Mouse (Mus musculus) limb, embryonic 14.5 days (tissue): Measurements from ENCODE around the gene Iqsec1. TPM values are rescaled to one million over a fixed set of nuclear protein-coding genes. Genes with fewer than 3 reads are reported as not detected.

ENCODE experiments used
- ATAC-seq: fragments of 200-750 bp; cut with Nextera tagmentation; 2 replicates; pipeline ENCODE4 v1.8.0; 2017; ENCODE audit warnings: low read depth, moderate number of reproducible peaks, moderate TSS enrichment; ENCODE audit not compliant: low FRiP score
- DNase-seq: peaks from one replicate; pipeline ENCODE4 v3.0.0-alpha.2; 2015; ENCODE audit warnings: low spot score
- H3K27ac ChIP-seq: fragments of 300-500 bp; sonication (generic); replicated peaks from 2 replicates; pipeline ENCODE4 v1.5.1; 2014; ENCODE audit warnings: low read depth, mild to moderate bottlenecking, low read length, moderate library complexity, mixed read lengths
- H3K27me3 ChIP-seq: fragments of 300-500 bp; sonication (generic); 2 replicates; pipeline ENCODE4 v1.6.1; 2014; ENCODE audit warnings: low read length, mixed read lengths; ENCODE audit not compliant: control insufficient read depth, insufficient read depth
- H3K36me3 ChIP-seq: fragments of 300-500 bp; sonication (generic); 2 replicates; pipeline ENCODE4 v1.6.1; 2014; ENCODE audit warnings: mild to moderate bottlenecking, low read length, moderate library complexity, mixed read lengths; ENCODE audit not compliant: control insufficient read depth, insufficient read depth
- H3K4me1 ChIP-seq: fragments of 300-500 bp; sonication (generic); 2 replicates; pipeline ENCODE4 v1.6.1; 2014; ENCODE audit warnings: antibody characterized with exemption, low read length, mixed read lengths; ENCODE audit not compliant: control insufficient read depth, insufficient read depth
- H3K4me2 ChIP-seq: fragments of 300-500 bp; sonication (generic); replicated peaks from 2 replicates; pipeline ENCODE4 v1.6.1; 2014; ENCODE audit warnings: low read depth, mild to moderate bottlenecking, low read length, moderate library complexity; ENCODE audit not compliant: severe bottlenecking
- H3K4me3 ChIP-seq: fragments of 300-500 bp; sonication (generic); replicated peaks from 2 replicates; pipeline ENCODE4 v1.5.1; 2014; ENCODE audit warnings: low read length
- H3K9ac ChIP-seq: fragments of 300-500 bp; sonication (generic); 2 replicates; pipeline ENCODE4 v1.6.1; 2014; ENCODE audit warnings: mild to moderate bottlenecking, low read depth, low read length, moderate library complexity; ENCODE audit not compliant: severe bottlenecking
- H3K9me3 ChIP-seq: fragments of 300-500 bp; sonication (generic); 2 replicates; pipeline ENCODE4 v1.6.1; 2016; ENCODE audit warnings: low read length; ENCODE audit not compliant: control insufficient read depth
- POLR2A ChIP-seq: fragments of 200-500 bp; IDR thresholded peaks from 2 replicates; pipeline ENCODE4 v1.8.0; 2012; ENCODE audit warnings: inconsistent platforms, mild to moderate bottlenecking, moderate library complexity, borderline replicate concordance; ENCODE audit not compliant: insufficient read depth, insufficient read length; ENCODE audit errors: extremely low read depth
- WGBS: fragments of 180-500 bp; shearing (Covaris S2); extraction: QIAGEN DNeasy Blood & Tissue Kit; methylation state at CpG from one replicate; pipeline ENCODE4 v1.1.7; 2014; 5-methylcytosine and 5-hydroxymethylcytosine counted together
- polyA plus RNA-seq, 2 experiments: library from polyadenylated mRNA; depleted of rRNA in 1 of 2; stranded (reverse) in 1 of 2; unstranded in 1 of 2; fragments of >200 nt; fragmentation: Nextera tagmentation in 1 of 2; extraction: Ambion mirVana in 1 of 2; gene quantifications; 2 replicates each; pipeline versions ENCODE4 v1.2.1 to v1.2.3; 2012 to 2014

The Iqsec1 gene
- polyA plus RNA-seq, 2 experiments, result 17.3 to 58.2 TPM

DNA sequence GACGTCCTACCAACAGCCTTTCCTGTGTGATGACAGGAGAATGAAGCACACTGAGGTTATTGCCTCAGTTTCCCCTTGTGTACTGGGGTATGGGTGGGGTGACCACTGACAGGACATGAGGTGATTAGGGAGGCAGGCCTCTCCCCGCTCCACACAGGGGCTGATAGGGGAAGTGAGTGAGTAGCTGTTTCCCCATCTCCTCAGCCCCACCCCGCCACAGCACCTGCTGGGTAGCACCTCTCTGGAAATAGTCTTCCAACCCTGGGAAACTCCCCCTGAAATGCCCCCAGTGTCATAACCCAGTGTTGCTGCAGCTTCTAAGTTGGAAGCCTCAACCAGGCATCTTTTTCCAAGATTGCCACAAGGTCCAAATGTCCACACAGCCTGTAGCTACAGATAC, 236.9 kb downstream of the Iqsec1 start:
- ATAC-seq (no peak), DNase-seq (no peak)
- H3K9ac ChIP-seq, result no peak overlapping the region
- no peak overlapping the region for H3K27ac ChIP-seq
- no peaks in the 10 kb centered on the region for H3K36me3 ChIP-seq
- no peak for TF ChIP-seq POLR2A
- H3K4me2 ChIP-seq, result no peak overlapping the region
- H3K4me3 ChIP-seq, result no peak overlapping the region
- peaks cover 2% of the 10 kb centered on the region; the same call in 1 of the 2 replicates for H3K4me1 ChIP-seq
- no peaks in the 10 kb centered on the region for H3K27me3 ChIP-seq
- 81% methylated on average over 3 of the region's 3 CpGs for WGBS
- H3K9me3 ChIP-seq, result no peaks in the 10 kb centered on the region

DNA sequence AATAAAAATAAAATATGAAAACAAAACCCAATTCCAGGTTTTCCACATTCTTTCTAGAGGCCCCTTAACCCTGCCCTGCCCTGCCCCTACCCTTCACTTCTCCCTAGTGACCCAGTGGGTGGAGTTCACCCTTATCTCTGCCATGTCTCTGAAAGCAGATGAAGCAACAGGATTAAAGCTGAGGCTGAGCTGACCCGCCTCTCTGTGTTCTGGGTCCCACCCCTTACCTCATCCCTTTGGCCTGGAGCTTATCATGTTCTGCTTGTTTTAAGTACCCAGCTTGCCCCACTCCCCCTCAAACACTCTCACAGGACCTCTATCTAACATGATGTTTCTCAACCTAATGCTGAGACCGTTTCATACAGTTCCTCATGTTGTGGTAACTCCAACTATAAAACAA, 238.4 kb downstream of the Iqsec1 start:
- ATAC-seq, result no peak
- no peak for TF ChIP-seq POLR2A

DNA sequence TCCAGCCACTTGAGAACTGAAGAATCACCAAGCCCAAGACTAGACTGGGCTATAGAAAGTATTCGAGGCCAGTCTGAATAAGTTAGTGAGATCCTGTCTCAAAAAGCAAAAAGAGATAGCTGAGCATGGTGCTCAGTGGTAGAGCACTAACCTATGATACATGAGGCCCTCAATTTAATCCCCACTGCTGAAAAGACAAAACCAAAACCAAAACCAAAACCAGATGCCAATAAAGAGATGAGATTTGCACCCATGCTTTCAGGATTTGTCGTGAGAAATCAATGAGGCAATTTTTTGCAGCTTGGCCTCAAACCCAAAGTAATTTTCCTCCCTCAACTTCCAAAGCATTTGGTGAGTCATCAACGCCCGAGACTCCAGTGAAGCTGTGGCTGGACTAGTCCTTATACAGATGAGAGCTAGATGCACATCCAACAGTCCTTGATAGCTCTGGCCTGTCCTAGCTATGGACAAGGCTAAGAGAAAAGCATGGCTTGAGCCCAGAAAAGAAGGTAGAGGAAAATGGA, 239.0 kb downstream of the Iqsec1 start:
- H3K27me3 ChIP-seq, result no peaks in the 10 kb centered on the region
- no peak overlapping the region for H3K4me3 ChIP-seq
- no peak for ATAC-seq
- no peak overlapping the region for H3K27ac ChIP-seq
- H3K4me1 ChIP-seq, result peaks cover 2% of the 10 kb centered on the region; the same call in 1 of the 2 replicates
- H3K9me3 ChIP-seq, result no peaks in the 10 kb centered on the region
- 77% methylated on average over 4 of the region's 4 CpGs for WGBS
- no peak for DNase-seq
- H3K36me3 ChIP-seq, result no peaks in the 10 kb centered on the region
- H3K9ac ChIP-seq, result no peak overlapping the region
- H3K4me2 ChIP-seq, result no peak overlapping the region
- TF ChIP-seq POLR2A, result no peak

More for the DNA sequence above, 238.4 kb downstream of the Iqsec1 start:
- H3K4me1 ChIP-seq, result peaks cover 2% of the 10 kb centered on the region; the same call in 1 of the 2 replicates
- no peak overlapping the region for H3K27ac ChIP-seq
- H3K9me3 ChIP-seq, result no peaks in the 10 kb centered on the region
- 50% methylated on average over 2 of the region's 2 CpGs for WGBS
- no peak overlapping the region for H3K4me3 ChIP-seq
- no peak overlapping the region for H3K4me2 ChIP-seq
- no peaks in the 10 kb centered on the region for H3K36me3 ChIP-seq
- no peak for DNase-seq
- no peak overlapping the region for H3K9ac ChIP-seq
- H3K27me3 ChIP-seq, result no peaks in the 10 kb centered on the region

DNA sequence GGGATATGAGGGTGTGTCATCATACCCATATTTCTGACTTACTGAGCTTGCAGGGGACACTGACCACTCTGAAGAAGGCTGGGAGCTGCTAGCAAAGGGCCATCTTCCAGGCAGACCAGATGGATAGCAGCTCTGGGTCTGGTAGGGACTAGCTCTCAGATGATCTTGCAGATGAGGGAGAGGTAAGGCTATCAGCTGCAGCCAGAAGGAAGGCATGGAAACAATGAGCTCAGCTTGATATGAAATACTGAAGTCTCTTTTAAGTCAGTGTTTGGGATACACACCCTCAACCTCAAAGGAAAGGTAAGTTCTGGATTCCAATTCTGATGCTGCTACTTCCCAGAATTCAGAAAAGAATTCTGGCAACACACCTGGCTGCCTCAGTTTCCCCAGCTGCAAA, 239.5 kb downstream of the Iqsec1 start:
- DNase-seq, result no peak
- Histone ChIP-seq H3K36me3 (no peaks in the 10 kb centered on the region), H3K9ac (no peak overlapping the region), H3K4me1 (peaks cover 2% of the 10 kb centered on the region; the same call in 1 of the 2 replicates), H3K9me3 (no peaks in the 10 kb centered on the region), H3K4me3 (no peak overlapping the region), H3K4me2 (no peak overlapping the region), H3K27ac (no peak overlapping the region), H3K27me3 (no peaks in the 10 kb centered on the region)
- ATAC-seq, result no peak
- no peak for TF ChIP-seq POLR2A

DNA sequence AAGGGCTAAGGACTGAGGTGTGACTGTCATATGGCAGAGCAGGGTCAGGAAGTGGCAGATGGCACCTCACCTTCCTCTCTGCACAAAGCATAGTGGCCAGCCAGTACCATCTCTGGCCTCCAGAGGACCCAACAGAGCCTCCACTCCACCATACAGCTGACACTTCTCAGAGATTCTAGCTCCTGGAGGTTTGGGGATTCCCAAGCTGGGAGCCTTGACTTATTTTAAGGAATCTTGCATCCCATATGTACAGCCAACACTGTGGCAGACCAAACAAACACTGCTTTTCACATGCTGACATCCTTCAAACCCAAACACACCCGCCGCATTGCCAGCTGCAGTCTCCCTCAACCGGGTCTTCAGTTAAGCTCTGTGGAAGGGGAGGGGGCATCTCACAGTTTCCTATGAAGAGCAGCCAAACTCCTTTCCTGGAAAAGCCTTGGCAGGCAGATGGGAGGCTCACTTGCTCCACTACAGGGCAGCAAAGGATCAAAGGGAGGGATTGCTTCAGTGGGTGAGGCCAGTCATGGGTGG, 242.1 kb downstream of the Iqsec1 start:
- no peaks in the 10 kb centered on the region for H3K9me3 ChIP-seq
- DNase-seq, result no peak
- no peak overlapping the region for H3K4me2 ChIP-seq
- no peak for TF ChIP-seq POLR2A
- H3K9ac ChIP-seq, result no peak overlapping the region
- H3K4me3 ChIP-seq, result no peak overlapping the region
- H3K27me3 ChIP-seq, result no peaks in the 10 kb centered on the region
- 57% methylated on average over 3 of the region's 3 CpGs for WGBS
- no peak overlapping the region for H3K27ac ChIP-seq
- ATAC-seq, result no peak
- H3K36me3 ChIP-seq, result no peaks in the 10 kb centered on the region
- no peaks in the 10 kb centered on the region; the same call in 1 of the 2 replicates for H3K4me1 ChIP-seq
